Mouse (Mus musculus): ENCODE measurements around the gene Krtap28-13. TPM values are rescaled to one million over a fixed set of nuclear protein-coding genes. Genes with fewer than 3 reads are reported as not detected.
A peak's percentile ranks its signal among the peaks of the same experiment; 100 is the strongest.

Gene Krtap28-13
- not detected in 2 replicates for polyA plus RNA-seq (2015; fragmentation: Nextera tagmentation; extraction: Ambion mirVana)

GRCm38 (mm10) chr1:83060643-83061042 lies at the start of gene Krtap28-13:
Krtap28-13 (plus strand) TSS chr1:83060930.
- Histone ChIP-seq H3K27ac (ENCODE audit: low read length) (no peak within 1 kb of the TSS), H3K9ac (ENCODE audit: low read length) (no peak within 1 kb of the TSS), H3K4me3 (replicated peaks; ENCODE audit: low read length) (no peak within 1 kb of the TSS), H3K9me3 (replicated peaks; ENCODE audit: control insufficient read depth, low read length) (no peaks in the 10 kb centered on the region), H3K27me3 (ENCODE audit: control insufficient read depth, insufficient read depth, low read length) (no peaks in the 10 kb centered on the region), H3K4me2 (ENCODE audit: low read depth, low read length) (no peak within 1 kb of the TSS), H3K36me3 (ENCODE audit: control insufficient read depth, insufficient read depth, low read length) (no peaks in the 10 kb centered on the region), H3K4me1 (ENCODE audit: control insufficient read depth, insufficient read depth, low read length) (no peaks in the 10 kb centered on the region)
- ATAC-seq (ENCODE audit: insufficient read depth, low FRiP score), result no peak
- WGBS, result 83% methylated on average over 4 of the region's 4 CpGs

- WGBS, result 79% methylated on average over 3 of the region's 3 CpGs
- no peak for ATAC-seq (ENCODE audit: insufficient read depth, low FRiP score)
- Histone ChIP-seq H3K4me1 (ENCODE audit: control insufficient read depth, insufficient read depth, low read length) (no peaks in the 10 kb centered on the region), H3K9ac (ENCODE audit: low read length) (no peak overlapping the region), H3K4me2 (ENCODE audit: low read depth, low read length) (no peak overlapping the region), H3K27me3 (ENCODE audit: control insufficient read depth, insufficient read depth, low read length) (no peaks in the 10 kb centered on the region), H3K36me3 (ENCODE audit: control insufficient read depth, insufficient read depth, low read length) (no peaks in the 10 kb centered on the region), H3K27ac (ENCODE audit: low read length) (no peak overlapping the region), H3K4me3 (replicated peaks; ENCODE audit: low read length) (no peak overlapping the region), H3K9me3 (replicated peaks; ENCODE audit: control insufficient read depth, low read length) (no peaks in the 10 kb centered on the region)
These were observed 46.3 kb upstream of the Krtap28-13 start for GRCm38 (mm10) chr1:83014477-83014876.

DNA sequence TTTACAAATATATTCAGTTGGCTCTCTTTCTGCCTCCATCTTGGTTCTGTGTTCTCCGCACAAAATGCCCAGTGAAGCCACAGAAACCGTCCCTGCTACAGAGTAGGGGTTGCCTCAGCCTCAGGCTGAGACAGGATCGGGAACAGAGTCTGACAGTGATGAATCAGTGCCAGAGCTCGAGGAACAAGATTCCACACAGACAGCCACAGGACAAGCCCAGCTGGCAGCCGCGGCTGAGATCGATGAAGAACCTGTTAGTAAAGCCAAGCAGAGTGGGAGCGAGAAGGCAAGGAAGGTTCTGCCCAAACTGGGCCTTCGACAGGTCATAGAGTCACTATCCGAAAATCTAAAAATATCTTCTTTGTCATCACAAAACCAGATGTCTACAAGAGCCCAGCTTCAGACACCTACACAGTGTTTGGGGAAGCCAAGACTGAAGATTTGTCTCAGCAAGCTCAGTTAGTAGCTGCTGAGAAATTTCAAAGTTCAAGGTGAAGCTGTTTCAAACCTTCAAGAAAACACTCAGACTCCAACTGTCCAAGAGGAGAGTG lies 45.3 kb upstream of the Krtap28-13 start:
- no peak overlapping the region for H3K27ac ChIP-seq (ENCODE audit: low read length)
- WGBS, result 54% methylated on average over 10 of the region's 10 CpGs
- H3K36me3 ChIP-seq (ENCODE audit: control insufficient read depth, insufficient read depth, low read length), result no peaks in the 10 kb centered on the region

GRCm38 (mm10) chr1:83016556-83016955 lies 44.2 kb upstream of the Krtap28-13 start:
- no peak overlapping the region for H3K4me2 ChIP-seq (ENCODE audit: low read depth, low read length)
- no peaks in the 10 kb centered on the region for H3K36me3 ChIP-seq (ENCODE audit: control insufficient read depth, insufficient read depth, low read length)
- WGBS, result 67% methylated on average over 1 of the region's 1 CpGs
- H3K4me1 ChIP-seq (ENCODE audit: control insufficient read depth, insufficient read depth, low read length), result no peaks in the 10 kb centered on the region
- no peak overlapping the region for H3K4me3 ChIP-seq (replicated peaks; ENCODE audit: low read length)
- no peaks in the 10 kb centered on the region for H3K27me3 ChIP-seq (ENCODE audit: control insufficient read depth, insufficient read depth, low read length)
- H3K27ac ChIP-seq (ENCODE audit: low read length), result no peak overlapping the region
- no peak overlapping the region for H3K9ac ChIP-seq (ENCODE audit: low read length)
- no peak for ATAC-seq (ENCODE audit: insufficient read depth, low FRiP score)
- no peaks in the 10 kb centered on the region for H3K9me3 ChIP-seq (replicated peaks; ENCODE audit: control insufficient read depth, low read length)

More for the DNA sequence above, 45.3 kb upstream of the Krtap28-13 start:
- H3K9ac ChIP-seq (ENCODE audit: low read length), result no peak overlapping the region
- no peaks in the 10 kb centered on the region for H3K4me1 ChIP-seq (ENCODE audit: control insufficient read depth, insufficient read depth, low read length)
- no peaks in the 10 kb centered on the region for H3K27me3 ChIP-seq (ENCODE audit: control insufficient read depth, insufficient read depth, low read length)
- H3K4me2 ChIP-seq (ENCODE audit: low read depth, low read length), result no peak overlapping the region
- no peak for ATAC-seq (ENCODE audit: insufficient read depth, low FRiP score)
- no peak overlapping the region for H3K4me3 ChIP-seq (replicated peaks; ENCODE audit: low read length)
- H3K9me3 ChIP-seq (replicated peaks; ENCODE audit: control insufficient read depth, low read length), result no peaks in the 10 kb centered on the region

- no peaks in the 10 kb centered on the region for H3K9me3 ChIP-seq (replicated peaks; ENCODE audit: control insufficient read depth, low read length)
- 19% methylated on average over 1 of the region's 1 CpGs for WGBS
- H3K27me3 ChIP-seq (ENCODE audit: control insufficient read depth, insufficient read depth, low read length), result no peaks in the 10 kb centered on the region
- ATAC-seq (ENCODE audit: insufficient read depth, low FRiP score), result no peak
- no peak overlapping the region for H3K4me2 ChIP-seq (ENCODE audit: low read depth, low read length)
- no peak overlapping the region for H3K4me3 ChIP-seq (replicated peaks; ENCODE audit: low read length)
- H3K36me3 ChIP-seq (ENCODE audit: control insufficient read depth, insufficient read depth, low read length), result no peaks in the 10 kb centered on the region
- H3K27ac ChIP-seq (ENCODE audit: low read length), result no peak overlapping the region
- H3K4me1 ChIP-seq (ENCODE audit: control insufficient read depth, insufficient read depth, low read length), result no peaks in the 10 kb centered on the region
- no peak overlapping the region for H3K9ac ChIP-seq (ENCODE audit: low read length)
These were observed 28.8 kb upstream of the Krtap28-13 start for GRCm38 (mm10) chr1:83031950-83032349.

GRCm38 (mm10) chr1:83032508-83032907 lies 28.2 kb upstream of the Krtap28-13 start:
- Histone ChIP-seq H3K36me3 (ENCODE audit: control insufficient read depth, insufficient read depth, low read length) (no peaks in the 10 kb centered on the region), H3K27ac (ENCODE audit: low read length) (no peak overlapping the region), H3K4me1 (ENCODE audit: control insufficient read depth, insufficient read depth, low read length) (no peaks in the 10 kb centered on the region), H3K4me3 (replicated peaks; ENCODE audit: low read length) (no peak overlapping the region), H3K4me2 (ENCODE audit: low read depth, low read length) (no peak overlapping the region), H3K9me3 (replicated peaks; ENCODE audit: control insufficient read depth, low read length) (no peaks in the 10 kb centered on the region), H3K9ac (ENCODE audit: low read length) (no peak overlapping the region), H3K27me3 (ENCODE audit: control insufficient read depth, insufficient read depth, low read length) (no peaks in the 10 kb centered on the region)
- 75% methylated on average over 6 of the region's 6 CpGs for WGBS
- no peak for ATAC-seq (ENCODE audit: insufficient read depth, low FRiP score)

GRCm38 (mm10) chr1:83034509-83034908 lies 26.2 kb upstream of the Krtap28-13 start:
- H3K4me2 ChIP-seq (ENCODE audit: low read depth, low read length), result no peak overlapping the region
- H3K27me3 ChIP-seq (ENCODE audit: control insufficient read depth, insufficient read depth, low read length), result no peaks in the 10 kb centered on the region
- H3K9ac ChIP-seq (ENCODE audit: low read length), result no peak overlapping the region
- H3K36me3 ChIP-seq (ENCODE audit: control insufficient read depth, insufficient read depth, low read length), result no peaks in the 10 kb centered on the region
- H3K27ac ChIP-seq (ENCODE audit: low read length), result no peak overlapping the region
- H3K4me1 ChIP-seq (ENCODE audit: control insufficient read depth, insufficient read depth, low read length), result peaks cover 9% of the 10 kb centered on the region
- H3K9me3 ChIP-seq (replicated peaks; ENCODE audit: control insufficient read depth, low read length), result no peaks in the 10 kb centered on the region
- no peak overlapping the region for H3K4me3 ChIP-seq (replicated peaks; ENCODE audit: low read length)
- WGBS, result 68% methylated on average over 5 of the region's 5 CpGs
- ATAC-seq (ENCODE audit: insufficient read depth, low FRiP score), result no peak

DNA sequence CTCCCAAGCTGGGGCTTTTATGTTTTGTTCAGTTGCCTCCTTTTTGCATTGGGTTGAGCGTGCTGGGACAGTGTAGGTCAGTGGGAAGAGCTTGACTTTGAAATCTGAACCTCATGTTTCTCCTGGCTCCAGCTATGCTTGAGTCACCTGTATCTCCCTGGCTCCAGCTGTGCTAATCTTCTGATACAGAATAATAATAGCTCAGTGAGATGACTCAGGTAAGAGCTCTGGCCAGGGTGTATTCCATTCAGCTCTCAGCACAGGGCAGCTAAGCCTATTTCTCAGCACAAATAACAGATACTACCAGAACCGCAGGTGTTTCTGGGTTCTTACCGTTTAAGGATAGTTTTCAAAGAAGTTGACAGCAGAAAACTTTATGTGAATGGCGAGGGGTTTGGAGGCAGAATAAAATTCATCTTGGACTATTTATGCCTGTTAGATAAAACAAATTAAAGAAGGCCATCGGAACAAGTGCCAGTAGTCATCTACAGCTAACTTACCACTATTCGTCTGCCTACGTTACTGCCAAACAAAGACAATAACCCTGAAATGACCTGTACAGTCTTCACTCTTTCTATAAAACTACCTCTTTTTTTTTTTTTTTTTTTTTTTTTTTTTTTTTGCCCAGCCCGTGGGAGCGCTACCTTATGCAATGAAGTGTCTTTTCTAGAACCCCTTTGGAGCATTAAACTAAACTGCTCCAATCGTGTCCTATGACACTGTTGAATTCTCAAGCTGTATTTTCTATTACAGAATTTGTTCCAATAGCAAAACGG lies 23.6 kb upstream of the Krtap28-13 start:
- Histone ChIP-seq H3K4me3 (replicated peaks; ENCODE audit: low read length) (no peak overlapping the region), H3K4me2 (ENCODE audit: low read depth, low read length) (0 out of 2 replicates have a peak overlapping the region, but pooled peaks have one; percentile 69), H3K9me3 (replicated peaks; ENCODE audit: control insufficient read depth, low read length) (no peaks in the 10 kb centered on the region), H3K4me1 (ENCODE audit: control insufficient read depth, insufficient read depth, low read length) (peaks cover 9% of the 10 kb centered on the region), H3K27me3 (ENCODE audit: control insufficient read depth, insufficient read depth, low read length) (no peaks in the 10 kb centered on the region), H3K36me3 (ENCODE audit: control insufficient read depth, insufficient read depth, low read length) (no peaks in the 10 kb centered on the region), H3K9ac (ENCODE audit: low read length) (no peak overlapping the region), H3K27ac (ENCODE audit: low read length) (no peak overlapping the region)
- 71% methylated on average over 11 of the region's 11 CpGs for WGBS
- ATAC-seq (ENCODE audit: insufficient read depth, low FRiP score), result no peak

DNA sequence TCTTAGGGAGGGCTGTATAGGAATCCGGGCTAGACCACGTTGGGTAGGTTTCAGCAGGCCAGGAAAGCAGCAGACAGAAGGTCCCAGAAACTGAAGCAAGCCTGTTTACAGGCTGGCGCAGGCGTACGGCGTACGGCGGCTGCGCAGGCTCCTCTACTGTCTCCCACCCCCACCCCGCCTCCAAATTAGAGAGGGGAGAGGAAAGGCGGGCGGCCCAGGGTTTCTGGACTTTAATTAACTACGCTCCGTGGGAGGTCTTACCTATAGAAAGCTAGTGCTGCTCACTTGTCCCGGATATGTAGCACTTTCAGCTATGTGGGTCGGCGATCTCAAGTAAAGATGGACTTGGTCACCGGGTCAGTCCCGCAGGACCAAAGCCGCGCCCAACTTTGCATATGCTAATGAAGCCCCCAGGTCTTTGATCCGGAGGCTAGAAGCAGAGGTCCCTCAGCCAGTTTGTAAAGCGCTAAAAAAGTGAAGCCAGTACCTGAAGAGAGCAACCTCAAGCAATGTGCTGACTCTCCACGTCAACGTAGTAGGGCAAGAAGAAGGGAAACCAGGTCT lies 22.5 kb upstream of the Krtap28-13 start, which contains the start of gene Slc19a3:
Gene Slc19a3, minus strand, starts transcription at position 340 of the 564 bp plus-strand sequence.
- Histone ChIP-seq H3K27me3 (ENCODE audit: control insufficient read depth, insufficient read depth, low read length) (no peaks in the 10 kb centered on the region), H3K4me3 (replicated peaks; ENCODE audit: low read length) (peak within 1 kb of the TSS; percentile 55), H3K27ac (ENCODE audit: low read length) (peak within 1 kb of the TSS; percentile 51; the same call in 1 of the 2 replicates), H3K4me2 (ENCODE audit: low read depth, low read length) (peak within 1 kb of the TSS; percentile 69), H3K36me3 (ENCODE audit: control insufficient read depth, insufficient read depth, low read length) (no peaks in the 10 kb centered on the region), H3K9me3 (replicated peaks; ENCODE audit: control insufficient read depth, low read length) (no peaks in the 10 kb centered on the region), H3K4me1 (ENCODE audit: control insufficient read depth, insufficient read depth, low read length) (peaks cover 9% of the 10 kb centered on the region), H3K9ac (ENCODE audit: low read length) (peak within 1 kb of the TSS; percentile 69)
- WGBS, result 2% methylated on average over 25 of the region's 25 CpGs
- peak; percentile 87 for ATAC-seq (ENCODE audit: insufficient read depth, low FRiP score)
